Mouse (Mus musculus): ENCODE results near the gene Vsnl1.

Gene Vsnl1

DNA sequence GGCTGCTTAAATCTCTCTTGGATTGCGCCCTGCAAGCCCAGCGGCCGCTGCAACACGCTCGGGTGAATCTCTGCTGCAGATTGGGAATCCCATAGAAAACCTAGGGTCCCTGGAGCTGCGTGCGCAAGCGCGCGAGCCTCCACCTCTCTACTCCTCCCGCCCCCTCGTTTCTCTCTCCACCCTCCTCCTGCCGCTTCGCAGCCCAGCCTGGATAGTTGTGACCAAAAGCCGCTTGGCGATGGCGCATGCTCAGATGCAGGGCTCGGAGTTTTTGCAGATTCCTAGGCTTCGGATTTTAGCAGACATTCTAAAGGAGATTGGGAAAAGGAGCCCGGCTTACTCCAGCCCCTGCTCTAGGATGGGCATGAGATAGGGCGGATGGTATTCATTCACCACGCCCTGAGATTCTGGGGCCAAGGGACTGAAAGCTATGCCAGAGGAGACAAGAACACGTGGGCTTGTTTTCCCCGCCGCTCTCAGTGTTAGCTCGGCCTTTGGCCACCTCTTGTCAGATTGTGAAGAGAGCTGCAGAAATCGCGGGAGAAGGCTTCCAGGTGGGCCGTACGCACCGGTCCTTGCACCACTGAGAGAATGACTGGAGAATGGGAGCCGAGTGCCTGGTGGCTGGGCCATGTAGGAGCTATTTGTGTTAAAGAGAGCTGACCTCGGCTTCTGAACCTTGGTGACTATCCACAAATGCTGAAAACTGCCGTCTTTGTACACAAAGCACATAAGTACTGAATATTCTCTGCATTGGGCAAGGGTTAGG, at the start of gene Vsnl1:
Vsnl1 (minus strand) TSS at position 117 of the 769 bp plus-strand sequence.
- DNase-seq (ENCODE audit: low spot score in 2 of 2), result no peak

DNA sequence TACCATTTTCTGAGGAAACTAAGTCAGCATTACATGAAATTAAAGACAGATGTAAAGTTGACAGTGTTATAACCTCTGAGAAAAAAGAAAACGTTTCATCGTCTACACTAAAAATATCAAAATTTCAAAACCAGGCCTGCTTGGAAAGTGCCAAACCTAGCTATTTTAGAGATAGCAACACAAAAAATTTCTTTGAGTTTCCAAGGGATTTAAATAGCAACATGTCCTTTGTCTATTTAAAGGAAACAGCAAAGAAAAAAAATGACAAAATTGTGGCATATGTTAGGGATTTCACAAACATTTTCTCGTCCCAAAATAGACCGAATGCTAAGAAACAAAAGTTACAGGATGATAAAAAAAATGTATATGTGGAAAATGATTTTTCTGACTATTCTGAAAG, 20.2 kb upstream of the Vsnl1 start:
- DNase-seq (ENCODE audit: low spot score in 2 of 2), result no peak

DNA sequence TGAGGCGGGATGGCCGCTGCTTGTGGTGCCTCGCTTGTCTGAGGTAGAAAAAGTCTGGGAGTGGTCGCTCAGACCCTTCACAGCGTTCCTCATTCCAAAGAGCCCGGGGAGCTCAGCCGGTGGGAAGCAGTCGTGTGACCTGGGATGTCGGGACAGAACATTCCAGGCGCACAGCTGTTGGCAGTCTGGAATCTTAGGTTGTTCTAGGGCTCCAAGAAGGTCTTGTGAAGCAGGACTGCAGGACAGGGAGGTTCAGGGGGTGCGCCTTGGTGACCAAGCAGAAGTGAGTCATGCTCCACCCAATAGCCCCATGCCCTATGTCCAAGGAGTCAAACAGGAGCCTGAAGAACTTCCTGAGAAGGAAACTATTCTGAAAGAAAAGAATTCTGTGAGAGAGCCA, 19.8 kb upstream of the Vsnl1 start:
- DNase-seq (ENCODE audit: low spot score in 2 of 2), result no peak

DNA sequence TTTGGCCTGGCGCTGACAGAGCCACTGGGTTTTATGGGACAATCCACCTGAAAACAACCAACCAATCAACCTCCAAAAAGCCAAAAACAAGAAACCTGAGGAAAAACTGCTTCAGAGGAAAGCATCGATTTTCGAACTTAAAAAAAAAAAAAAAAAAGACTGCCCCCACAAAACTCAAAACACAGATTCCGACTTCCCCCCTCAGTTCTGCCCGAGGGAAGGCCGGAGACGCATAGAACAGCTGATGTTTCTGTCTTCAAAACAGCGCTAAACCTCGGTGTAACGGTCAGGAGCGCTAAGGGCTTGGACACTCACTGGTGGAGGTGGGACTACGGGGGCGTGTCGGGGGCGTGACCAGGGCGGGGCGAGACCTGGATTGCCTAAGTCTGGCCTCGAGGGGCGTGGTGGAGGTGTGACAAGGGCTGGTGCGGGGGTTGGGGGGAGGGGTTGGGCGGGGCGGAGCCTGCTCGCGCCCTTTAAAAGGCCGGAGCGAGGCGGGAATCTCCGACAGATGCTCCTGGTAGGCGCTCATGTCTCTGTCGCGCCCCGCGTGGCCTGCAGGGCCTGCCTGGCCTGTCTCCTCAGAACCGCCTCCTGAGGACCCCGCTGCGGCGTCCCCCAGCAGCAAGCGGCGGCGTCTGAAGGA, 19.3 kb upstream of the Vsnl1 start, which contains the start of gene Rad51ap2:
Rad51ap2 (plus strand) TSS at position 531 of the 646 bp plus-strand sequence.
- DNase-seq (ENCODE audit: low spot score in 2 of 2), result no peak

DNA sequence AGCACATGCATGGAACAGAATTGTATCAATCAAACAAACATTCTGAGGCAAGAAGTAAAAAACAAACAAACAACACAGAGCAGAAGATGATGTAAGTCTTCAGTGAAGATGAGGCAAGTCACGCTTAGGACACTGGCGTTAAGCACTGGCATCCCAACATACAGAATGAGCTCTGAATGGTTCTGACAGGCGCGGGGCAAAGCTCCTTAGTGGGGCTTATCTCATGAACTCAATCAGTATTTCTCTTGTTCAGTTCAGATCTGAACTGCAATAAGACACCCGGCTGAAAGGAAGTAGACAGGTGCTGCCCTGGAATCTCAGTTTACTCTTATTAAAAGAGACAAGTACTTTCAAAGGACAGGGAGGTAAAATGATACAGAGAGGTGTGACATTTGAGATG, 17.7 kb upstream of the Vsnl1 start:
- no peak for DNase-seq (ENCODE audit: low spot score in 2 of 2)

DNA sequence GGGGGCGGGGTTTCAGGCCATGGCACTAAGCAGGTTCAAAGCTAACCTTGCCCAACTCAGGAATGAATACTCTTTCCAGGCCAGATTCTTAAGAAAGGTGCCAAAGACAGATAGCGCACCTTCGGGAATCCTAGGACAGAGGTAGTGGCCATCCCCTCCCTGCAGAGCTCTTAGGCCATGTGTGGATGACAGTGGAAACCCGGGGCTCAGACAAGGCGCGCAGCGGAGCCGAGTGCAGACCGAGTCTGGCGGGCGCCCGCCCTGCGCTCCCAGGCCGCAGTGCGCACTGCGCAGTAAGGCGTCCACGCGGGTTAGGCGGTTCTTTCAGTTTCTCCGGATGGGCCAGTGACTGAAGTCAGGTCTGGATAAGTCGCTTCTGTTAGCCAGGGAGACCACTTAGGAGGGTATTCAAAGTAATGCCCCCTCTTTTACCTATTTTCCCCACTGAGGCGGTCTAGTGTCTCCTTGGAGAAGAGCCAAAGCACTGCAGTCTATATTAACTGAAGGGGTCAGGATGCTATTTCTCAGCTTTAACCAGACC, 1.6 kb upstream of the Vsnl1 start:
- DNase-seq (ENCODE audit: low spot score in 2 of 2), result no peak

DNA sequence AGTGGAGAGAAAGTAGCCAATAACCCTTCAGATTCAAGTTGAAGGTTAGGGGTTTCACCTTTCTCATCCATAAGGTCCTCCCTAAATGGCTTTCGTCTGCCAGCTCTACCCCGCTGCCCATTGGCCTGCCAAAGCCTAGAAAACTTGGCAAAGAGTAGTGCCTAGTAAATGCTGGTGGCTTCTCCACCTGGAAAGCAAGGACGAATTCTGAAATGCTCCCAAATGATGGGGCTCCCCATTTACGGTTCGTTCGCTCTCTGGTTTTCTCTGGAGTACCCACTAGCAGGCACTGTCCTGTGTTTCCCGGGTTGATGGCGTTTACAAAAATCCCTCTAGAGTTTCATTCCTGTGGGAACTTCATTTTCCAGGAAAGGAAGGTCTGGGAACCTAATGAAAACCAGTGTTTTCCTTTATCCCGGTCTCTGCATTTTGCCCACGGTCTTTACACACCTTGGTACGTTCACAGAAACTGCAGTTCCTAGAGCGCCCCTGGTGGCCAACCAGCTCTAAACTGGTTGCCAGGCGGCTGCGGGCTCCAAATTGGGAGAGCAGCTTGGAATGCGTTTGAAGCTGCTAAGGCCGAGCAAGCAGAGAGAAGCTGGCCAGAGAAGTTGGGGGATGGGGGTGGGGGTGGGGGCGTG, 973 bp upstream of the Vsnl1 start:
- DNase-seq (ENCODE audit: low spot score in 2 of 2), result no peak

DNA sequence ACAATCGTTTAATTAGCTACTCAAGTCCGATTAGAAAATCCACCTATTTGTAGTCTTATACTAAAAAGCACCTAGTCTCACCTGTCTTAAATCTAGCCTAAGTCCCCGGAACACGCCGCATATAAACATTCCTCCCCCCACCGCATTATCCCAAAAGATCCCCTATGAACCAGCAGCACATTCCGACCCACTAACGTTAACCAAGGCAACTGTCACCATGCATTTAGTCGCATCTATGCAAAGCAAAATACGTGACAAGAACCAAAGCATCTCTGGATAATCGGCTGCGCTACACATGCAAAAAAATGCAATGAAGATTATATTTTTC, 426 bp downstream of the Vsnl1 start:
- no peak for DNase-seq (ENCODE audit: low spot score in 2 of 2)

DNA sequence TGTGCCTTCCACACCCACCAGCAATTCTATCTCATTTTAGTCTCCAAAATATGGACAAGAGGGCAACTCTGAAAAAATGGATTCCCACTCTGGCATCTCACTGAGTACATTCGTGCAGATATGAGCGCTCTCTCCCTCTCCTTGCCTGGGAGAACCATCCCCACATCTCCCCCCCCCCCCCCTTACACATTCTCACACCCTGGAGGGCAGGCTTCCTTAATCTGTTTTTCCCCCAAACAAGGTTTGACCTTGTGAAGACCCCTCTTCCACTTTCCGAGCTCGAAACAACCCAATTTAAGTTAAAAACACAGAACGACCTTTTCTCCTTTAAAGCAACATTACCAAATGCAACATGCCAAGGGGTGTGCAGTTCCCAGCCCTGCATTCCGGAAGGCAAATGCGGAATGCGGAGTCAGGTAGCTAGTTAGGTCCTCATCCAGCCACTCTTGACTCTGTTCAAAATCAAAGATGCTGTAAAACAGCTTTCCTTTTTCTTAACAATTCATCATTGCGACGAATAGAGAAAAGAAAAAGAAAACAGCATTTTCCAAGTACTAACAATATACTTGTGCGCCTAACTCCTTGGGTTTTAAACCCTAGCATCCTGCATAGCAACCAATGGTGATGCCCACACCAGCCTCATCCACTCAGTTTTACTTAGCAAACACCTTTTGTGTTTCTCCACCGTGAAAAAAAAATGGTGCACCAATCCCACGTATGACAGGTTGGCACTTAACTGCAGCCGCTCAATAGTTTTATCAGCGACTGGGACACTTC, 979 bp downstream of the Vsnl1 start:
- DNase-seq (ENCODE audit: low spot score in 2 of 2), result no peak

DNA sequence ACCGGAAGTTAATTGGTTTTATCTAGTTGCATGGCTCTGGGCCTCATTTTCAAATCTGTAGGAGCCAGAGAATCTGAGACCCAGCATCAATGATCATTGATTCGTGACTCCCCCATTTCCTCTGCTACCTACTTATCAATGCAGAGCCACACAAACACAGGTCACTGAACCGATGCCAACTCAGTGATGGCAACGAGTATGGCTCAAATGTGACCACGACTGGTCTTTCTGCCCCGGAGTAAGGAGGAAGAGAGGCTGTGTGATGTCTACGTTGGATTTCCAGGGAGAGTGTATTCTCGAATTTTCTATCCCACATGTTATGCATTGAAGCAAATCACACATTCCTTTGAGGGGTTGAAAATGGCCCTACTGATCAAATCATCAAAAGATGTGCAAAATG, 2.0 kb downstream of the Vsnl1 start:
- no peak for DNase-seq (ENCODE audit: low spot score in 2 of 2)

DNA sequence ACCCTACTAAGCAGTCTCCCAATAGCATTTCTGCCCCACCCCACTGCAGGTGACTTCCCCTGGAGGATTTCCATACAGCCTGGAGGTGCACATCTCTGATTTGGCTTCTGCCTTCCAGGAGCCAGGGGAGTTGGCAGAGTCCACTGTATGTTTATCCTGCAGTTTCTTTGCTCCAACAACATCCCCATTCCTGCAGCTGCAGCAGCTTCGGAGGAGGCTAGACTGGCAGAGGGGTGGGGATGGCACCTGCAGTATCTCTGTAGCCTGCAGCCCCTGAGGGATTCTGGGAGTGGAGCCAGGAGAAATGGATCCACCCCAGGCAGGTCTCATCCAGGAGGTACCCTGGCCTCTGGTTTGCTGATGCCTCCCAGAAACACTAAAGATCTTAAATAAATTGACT, 2.7 kb downstream of the Vsnl1 start:
- DNase-seq (ENCODE audit: low spot score in 2 of 2), result no peak

DNA sequence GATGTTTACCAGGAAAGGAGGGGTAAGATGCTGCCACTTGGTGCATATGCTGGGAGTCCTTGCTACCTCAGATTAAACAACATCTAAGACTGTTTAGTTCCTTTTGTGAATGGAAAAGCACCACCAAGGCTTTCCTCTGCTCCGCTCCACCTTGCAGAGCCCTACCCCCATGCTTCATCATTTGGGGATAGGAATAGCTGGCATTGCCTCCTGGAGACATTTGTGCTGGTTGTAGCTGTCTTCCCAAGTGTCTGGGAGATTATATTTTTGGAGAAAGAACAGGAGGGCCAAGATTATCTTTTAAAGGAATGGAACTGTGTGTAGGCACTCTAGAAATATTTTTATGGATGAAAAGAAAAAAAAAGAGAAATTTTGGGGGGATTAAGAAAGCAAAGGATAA, 3.3 kb downstream of the Vsnl1 start:
- no peak for DNase-seq (ENCODE audit: low spot score in 2 of 2)

DNA sequence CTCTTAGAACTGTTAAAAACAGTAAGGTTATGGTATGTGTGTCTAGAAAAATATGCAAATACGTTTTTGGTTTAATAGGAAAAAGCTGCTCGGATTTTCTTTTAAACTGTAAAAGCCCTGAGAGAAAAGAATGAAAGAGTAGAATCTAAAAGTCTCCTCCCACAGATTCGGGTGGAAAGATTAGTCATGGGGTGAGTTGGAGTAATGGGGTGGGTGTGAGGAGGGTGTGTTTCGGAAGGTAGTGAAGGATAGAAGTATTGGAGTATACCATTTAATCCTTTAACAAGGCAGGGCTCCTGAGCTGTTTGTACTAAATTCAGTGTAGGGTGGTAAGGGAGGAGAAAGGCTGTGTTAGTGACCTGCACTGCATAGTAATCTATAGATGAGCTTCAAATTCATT, 9.0 kb downstream of the Vsnl1 start:
- no peak for DNase-seq (ENCODE audit: low spot score in 2 of 2)

DNA sequence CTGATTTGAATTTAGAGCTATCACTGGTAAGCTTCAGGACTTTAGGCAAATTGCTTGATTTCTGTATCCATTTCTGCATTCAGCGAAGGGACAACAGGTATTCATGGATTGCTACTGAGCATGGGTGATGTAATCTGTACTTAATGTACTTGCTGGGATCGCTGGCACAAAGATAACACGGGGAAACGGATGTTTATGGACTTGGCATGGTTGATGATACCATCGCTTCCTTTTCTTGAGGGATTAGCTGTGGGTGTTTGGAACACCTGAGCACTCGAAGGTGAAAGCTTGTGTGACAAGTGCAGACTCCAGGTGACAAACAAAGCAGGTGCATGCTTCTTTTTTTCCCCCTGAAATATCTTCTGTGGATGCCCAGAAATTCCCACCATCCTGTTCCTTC, 18.3 kb downstream of the Vsnl1 start:
- no peak for DNase-seq (ENCODE audit: low spot score in 2 of 2)

DNA sequence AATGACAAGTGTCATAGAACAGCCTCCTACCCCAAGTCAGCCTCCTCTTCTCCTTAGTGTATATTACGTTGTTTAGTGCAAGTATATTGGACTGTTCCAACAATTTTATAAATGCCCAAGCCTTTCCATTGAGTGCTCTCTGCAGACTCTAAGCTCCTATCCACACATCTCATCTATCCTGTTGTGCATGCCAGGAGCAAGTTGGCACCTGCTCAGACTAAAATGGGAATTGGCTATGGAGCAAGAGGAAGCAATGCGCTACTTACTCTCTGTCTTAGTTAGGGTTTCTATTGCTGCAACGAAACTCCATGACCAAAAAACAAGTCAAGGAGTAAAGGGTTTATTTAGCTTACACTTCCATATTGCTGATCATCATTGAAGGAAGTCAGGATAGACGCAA, 28.7 kb downstream of the Vsnl1 start:
- DNase-seq (ENCODE audit: low spot score in 2 of 2), result no peak

DNA sequence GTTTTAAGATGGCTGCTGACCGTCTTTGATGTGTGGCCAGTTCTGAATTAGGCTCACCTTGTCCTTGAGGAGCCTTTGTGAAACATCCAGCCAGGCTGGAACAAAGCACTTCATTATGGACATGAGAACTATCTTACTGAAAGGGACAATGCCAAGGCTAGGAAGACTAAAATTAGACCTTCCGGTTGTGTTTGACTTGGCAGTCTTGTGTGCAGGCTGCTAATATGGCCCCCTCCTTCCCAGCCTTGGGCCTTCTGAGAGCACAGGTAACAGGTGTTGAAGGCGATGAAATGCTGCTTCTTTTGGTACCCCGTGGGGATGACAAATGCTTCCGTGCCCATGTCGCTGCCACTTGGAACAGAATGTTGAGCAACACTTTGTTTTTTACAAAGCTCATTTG, 37.6 kb downstream of the Vsnl1 start:
- no peak for DNase-seq (ENCODE audit: low spot score in 2 of 2)

DNA sequence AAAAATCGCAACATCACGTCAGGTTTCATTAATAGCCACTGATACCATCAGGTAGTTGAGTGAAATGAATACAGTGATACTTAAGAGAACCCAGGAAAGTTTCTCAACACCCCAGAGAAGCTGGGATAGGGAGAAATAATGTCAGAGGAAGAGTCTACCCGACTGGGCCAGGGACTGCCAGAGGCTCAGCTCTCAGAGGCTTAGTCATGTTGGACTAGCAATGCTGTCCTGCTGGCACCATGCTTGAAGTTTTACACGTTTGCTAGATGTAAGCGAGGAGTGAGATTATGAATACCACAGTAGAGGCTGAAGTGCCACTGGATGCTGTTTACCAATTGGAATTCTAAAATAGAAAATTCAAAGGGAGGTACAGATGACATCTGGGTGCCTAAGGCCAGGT, 39.4 kb downstream of the Vsnl1 start:
- DNase-seq (ENCODE audit: low spot score in 2 of 2), result no peak

DNA sequence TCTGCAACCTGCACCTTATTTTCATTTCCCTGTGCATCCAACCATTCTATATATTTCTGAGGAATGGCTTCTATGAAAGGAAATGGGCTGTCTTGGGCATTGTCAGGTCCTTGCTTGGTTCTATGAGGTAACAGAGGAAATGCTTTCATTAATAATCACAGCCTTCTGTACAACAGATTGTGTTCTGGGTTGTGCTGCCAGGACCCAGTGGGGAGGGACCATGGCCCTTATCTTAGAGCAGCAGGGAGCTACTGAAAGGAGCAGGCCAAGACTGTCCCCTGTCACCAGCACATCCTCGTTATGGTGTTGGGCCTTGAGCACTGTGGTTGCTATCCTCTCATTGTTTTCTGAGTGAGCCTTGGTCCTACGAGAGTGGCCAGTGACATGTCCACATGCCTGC, 40.9 kb downstream of the Vsnl1 start:
- DNase-seq (ENCODE audit: low spot score in 2 of 2), result no peak

DNA sequence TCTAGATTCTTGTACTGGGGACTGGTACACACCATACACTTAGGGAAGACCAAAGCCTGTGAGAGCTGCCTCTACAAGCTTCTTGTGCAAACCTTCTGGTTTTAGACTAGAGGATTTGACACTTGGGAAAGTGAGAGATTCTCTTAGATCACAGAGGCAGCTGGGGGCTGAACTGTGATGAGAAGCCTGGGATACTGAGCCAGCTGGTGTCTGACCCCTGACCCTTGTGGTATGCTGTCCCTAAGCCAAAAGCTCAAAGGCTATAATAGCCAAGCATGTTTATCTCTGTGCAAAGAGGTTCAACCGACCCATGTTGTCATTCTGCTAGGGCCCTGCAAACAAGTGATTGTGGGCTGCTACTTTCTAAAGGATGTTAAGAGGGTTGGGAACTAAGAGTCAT, 43.9 kb downstream of the Vsnl1 start:
- no peak for DNase-seq (ENCODE audit: low spot score in 2 of 2)

DNA sequence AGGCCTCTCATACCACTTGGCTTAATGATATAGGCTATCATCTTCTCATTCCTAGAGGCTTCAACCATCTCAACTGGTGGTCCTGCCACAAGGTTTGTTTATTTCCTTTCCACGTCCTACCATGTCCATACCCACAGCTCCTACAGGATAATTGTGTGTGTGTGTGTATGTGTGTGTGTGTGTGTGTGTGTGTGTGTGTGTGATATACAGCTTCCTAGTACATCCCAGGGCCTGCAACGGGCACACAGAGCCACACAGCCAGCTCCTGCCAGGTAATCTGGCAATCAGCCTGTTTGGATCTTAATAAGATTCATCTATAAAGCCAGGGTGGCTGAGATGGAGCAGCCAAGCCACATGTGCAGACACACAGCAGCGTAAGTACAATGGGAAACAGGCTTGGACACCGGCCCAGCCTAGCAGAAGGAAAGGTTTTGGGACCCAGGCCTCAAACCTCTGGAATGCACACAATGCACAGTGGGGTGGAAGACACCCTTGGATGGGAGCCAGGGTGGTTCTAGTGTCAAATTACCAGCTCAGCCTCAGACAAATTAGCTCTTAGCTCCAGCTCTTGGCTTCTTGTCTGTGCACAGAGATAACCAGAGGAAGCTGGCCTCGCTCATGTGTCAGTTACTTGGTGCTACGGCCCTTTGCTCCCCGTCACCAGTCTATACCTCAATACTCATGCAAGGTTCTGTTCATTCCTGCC, 45.0 kb downstream of the Vsnl1 start:
- DNase-seq (ENCODE audit: low spot score in 2 of 2), result no peak

DNA sequence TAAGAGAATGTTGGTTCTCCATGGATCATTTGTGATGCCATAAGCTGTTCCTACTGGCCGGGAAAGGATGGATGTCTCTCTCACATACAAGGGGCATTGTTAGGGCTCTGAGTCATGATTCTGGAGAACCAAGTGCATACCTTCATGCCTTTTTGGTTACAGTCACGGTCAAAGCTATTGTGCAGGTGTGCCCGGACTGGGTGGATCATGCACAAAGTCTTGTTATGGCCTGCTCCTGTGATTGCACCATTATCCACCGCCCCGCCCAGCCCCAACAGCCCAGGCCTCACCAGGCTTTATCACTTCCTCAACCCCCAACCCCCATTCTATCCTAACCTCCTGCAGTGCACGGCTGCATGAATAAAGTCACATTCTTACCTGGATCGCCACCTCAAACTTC, 47.3 kb downstream of the Vsnl1 start:
- DNase-seq (ENCODE audit: low spot score in 2 of 2), result no peak

DNA sequence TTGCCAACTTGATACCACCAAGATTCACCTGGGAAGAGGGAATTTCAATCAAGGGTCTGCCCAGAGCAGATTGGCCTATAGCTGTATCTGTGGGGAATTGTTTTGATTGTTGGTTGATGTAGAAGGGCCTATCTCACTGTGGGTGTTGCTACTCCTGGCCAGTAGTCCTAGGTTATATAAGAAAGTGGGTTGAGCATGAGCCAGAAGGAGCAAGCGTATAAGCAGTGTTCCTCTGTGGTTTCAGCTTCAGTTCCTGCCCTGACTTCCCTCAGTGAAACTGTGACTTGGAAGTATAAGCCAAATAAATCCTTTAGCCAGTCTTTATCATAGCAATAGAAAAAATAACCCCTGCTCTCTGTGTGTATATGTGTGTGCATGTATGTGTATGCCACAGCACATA, 51.7 kb downstream of the Vsnl1 start:
- DNase-seq (ENCODE audit: low spot score in 2 of 2), result no peak

All from spleen, postnatal 14 days (tissue).